Mouse (Mus musculus) intestine, embryonic 15.5 days (tissue): Measurements from ENCODE around the gene Zbtb22. TPM values are rescaled to one million over a fixed set of nuclear protein-coding genes. Genes with fewer than 3 reads are reported as not detected.

Experiments used
- ATAC-seq: fragments of 200-750 bp; cut with Nextera tagmentation; 2 replicates; pipeline ENCODE4 v1.8.0; 2017; ENCODE audit warnings: moderate TSS enrichment, moderate library complexity
- H3K27ac ChIP-seq: fragments of 300-500 bp; sonication (generic); 2 replicates; pipeline ENCODE4 v1.5.1; 2015; ENCODE audit warnings: mild to moderate bottlenecking, inconsistent platforms
- H3K27me3 ChIP-seq: fragments of 300-500 bp; sonication (generic); replicated peaks from 2 replicates; pipeline ENCODE4 v1.6.1; 2015; ENCODE audit warnings: inconsistent platforms
- H3K36me3 ChIP-seq: fragments of 300-500 bp; sonication (generic); 2 replicates; pipeline ENCODE4 v1.6.1; 2015; ENCODE audit warnings: inconsistent platforms
- H3K4me1 ChIP-seq: fragments of 300-500 bp; sonication (generic); replicated peaks from 2 replicates; pipeline ENCODE4 v1.6.1; 2015; ENCODE audit warnings: inconsistent platforms
- H3K4me2 ChIP-seq: fragments of 300-500 bp; sonication (generic); replicated peaks from 2 replicates; pipeline ENCODE4 v1.6.1; 2015; ENCODE audit warnings: mild to moderate bottlenecking, inconsistent platforms
- H3K4me3 ChIP-seq: fragments of 300-500 bp; sonication (generic); replicated peaks from 2 replicates; pipeline ENCODE4 v1.5.1; 2015; ENCODE audit warnings: inconsistent platforms
- H3K9ac ChIP-seq: fragments of 300-500 bp; sonication (generic); 2 replicates; pipeline ENCODE4 v1.6.1; 2015; ENCODE audit warnings: inconsistent platforms
- H3K9me3 ChIP-seq: fragments of 300-500 bp; sonication (generic); 2 replicates; pipeline ENCODE4 v1.6.1; 2016; ENCODE audit warnings: inconsistent platforms
- WGBS: fragments of 180-500 bp; shearing (Covaris S2); methylation state at CpG from one replicate; pipeline ENCODE4 v1.1.7; 2015; 5-methylcytosine and 5-hydroxymethylcytosine counted together
- polyA plus RNA-seq: library from polyadenylated mRNA; unstranded; fragments of >200 nt; fragmentation: Nextera tagmentation; extraction: Ambion mirVana; gene quantifications from 2 replicates; pipeline ENCODE4 v1.2.1, GENCODE M21; 2015

Gene Zbtb22
- polyA plus RNA-seq, 1 experiment from 2014 or later = 14.4 TPM

- WGBS = 60% methylated on average over 37 of the region's 37 CpGs
- Histone ChIP-seq H3K4me2 (peak overlapping the region; percentile 98), H3K27me3 (no peaks in the 10 kb centered on the region), H3K9me3 (no peaks in the 10 kb centered on the region), H3K4me1 (peaks cover 33% of the 10 kb centered on the region), H3K36me3 (peaks cover 23% of the 10 kb centered on the region), H3K4me3 (peak overlapping the region; percentile 65; the same call in 1 of the 2 replicates), H3K9ac (peak overlapping the region; percentile 61; the same call in 1 of the 2 replicates), H3K27ac (peak overlapping the region; percentile 77)
- ATAC-seq = no peak
Measured at GRCm38 (mm10) chr17:33918293-33919203, 2.8 kb downstream of the Zbtb22 start.

- peak overlapping the region; percentile 61 for H3K9ac ChIP-seq
- no peaks in the 10 kb centered on the region for H3K27me3 ChIP-seq
- WGBS = under 1% methylated on average over 52 of the region's 52 CpGs
- no peaks in the 10 kb centered on the region for H3K9me3 ChIP-seq
- peaks cover 14% of the 10 kb centered on the region; the same call in 1 of the 2 replicates for H3K36me3 ChIP-seq
- peak overlapping the region; percentile 98 for H3K4me2 ChIP-seq
- H3K4me3 ChIP-seq = peak overlapping the region; percentile 65
- peaks cover 32% of the 10 kb centered on the region for H3K4me1 ChIP-seq
- H3K27ac ChIP-seq = peak overlapping the region; percentile 77
- ATAC-seq = peak; percentile 55
Measured at GRCm38 (mm10) chr17:33919351-33920281, 3.9 kb downstream of the Zbtb22 start.

GRCm38 (mm10) chr17:33920282-33921097, 4.8 kb downstream of the Zbtb22 start:
- Histone ChIP-seq H3K36me3 (peaks cover 13% of the 10 kb centered on the region), H3K9me3 (no peaks in the 10 kb centered on the region), H3K4me3 (peak overlapping the region; percentile 65), H3K4me1 (peaks cover 26% of the 10 kb centered on the region), H3K27me3 (no peaks in the 10 kb centered on the region), H3K4me2 (peak overlapping the region; percentile 98), H3K9ac (peak overlapping the region; percentile 61), H3K27ac (peak overlapping the region; percentile 77)
- under 1% methylated on average over 36 of the region's 36 CpGs for WGBS
- peak; percentile 20; the same call in 1 of the 2 replicates for ATAC-seq

- Histone ChIP-seq H3K9ac (no peak overlapping the region), H3K4me2 (no peak overlapping the region), H3K9me3 (no peaks in the 10 kb centered on the region), H3K27me3 (no peaks in the 10 kb centered on the region), H3K4me3 (no peak overlapping the region), H3K4me1 (peaks cover 26% of the 10 kb centered on the region), H3K27ac (no peak overlapping the region), H3K36me3 (peaks cover 14% of the 10 kb centered on the region)
- 88% methylated on average over 7 of the region's 7 CpGs for whole genome bisulfite sequencing
- ATAC-seq = no peak
Measured at GRCm38 (mm10) chr17:33921361-33921760, 5.7 kb downstream of the Zbtb22 start.

GRCm38 (mm10) chr17:33924577-33925283, 9.0 kb downstream of the Zbtb22 start:
- H3K27me3 ChIP-seq = no peaks in the 10 kb centered on the region
- H3K4me3 ChIP-seq = no peak overlapping the region
- 82% methylated on average over 10 of the region's 10 CpGs for WGBS
- H3K27ac ChIP-seq = no peak overlapping the region
- no peak overlapping the region for H3K4me2 ChIP-seq
- no peaks in the 10 kb centered on the region for H3K9me3 ChIP-seq
- H3K36me3 ChIP-seq = peaks cover 6% of the 10 kb centered on the region; the same call in 1 of the 2 replicates
- peaks cover 15% of the 10 kb centered on the region; the same call in 1 of the 2 replicates for H3K4me1 ChIP-seq
- ATAC-seq = no peak
- no peak overlapping the region for H3K9ac ChIP-seq

GRCm38 (mm10) chr17:33925406-33926116, 9.9 kb downstream of the Zbtb22 start:
- H3K4me3 ChIP-seq = no peak overlapping the region
- 83% methylated on average over 21 of the region's 21 CpGs for WGBS
- no peak for ATAC-seq

GRCm38 (mm10) chr17:33926207-33926932, 10.7 kb downstream of the Zbtb22 start:
- Histone ChIP-seq H3K27me3 (no peaks in the 10 kb centered on the region), H3K9ac (no peak overlapping the region), H3K4me2 (no peak overlapping the region), H3K9me3 (no peaks in the 10 kb centered on the region), H3K27ac (no peak overlapping the region), H3K4me1 (peaks cover 16% of the 10 kb centered on the region), H3K4me3 (no peak overlapping the region), H3K36me3 (peaks cover 6% of the 10 kb centered on the region; the same call in 1 of the 2 replicates)
- 75% methylated on average over 17 of the region's 17 CpGs for WGBS
- no peak for ATAC-seq

More at GRCm38 (mm10) chr17:33925406-33926116, 9.9 kb downstream of the Zbtb22 start:
- H3K4me1 ChIP-seq = peaks cover 14% of the 10 kb centered on the region; the same call in 1 of the 2 replicates
- H3K27ac ChIP-seq = no peak overlapping the region
- no peaks in the 10 kb centered on the region for H3K9me3 ChIP-seq
- H3K4me2 ChIP-seq = no peak overlapping the region
- no peaks in the 10 kb centered on the region for H3K27me3 ChIP-seq
- H3K9ac ChIP-seq = no peak overlapping the region
- peaks cover 6% of the 10 kb centered on the region; the same call in 1 of the 2 replicates for H3K36me3 ChIP-seq

GRCm38 (mm10) chr17:33928251-33928947, 12.7 kb downstream of the Zbtb22 start:
- Histone ChIP-seq H3K4me3 (peak overlapping the region; percentile 88), H3K4me2 (peak overlapping the region; percentile 97), H3K27ac (no peak overlapping the region), H3K36me3 (peaks cover 15% of the 10 kb centered on the region), H3K27me3 (no peaks in the 10 kb centered on the region), H3K9ac (peak overlapping the region; percentile 86), H3K4me1 (peaks cover 17% of the 10 kb centered on the region), H3K9me3 (no peaks in the 10 kb centered on the region)
- ATAC-seq = no peak
- WGBS = 62% methylated on average over 21 of the region's 21 CpGs

GRCm38 (mm10) chr17:33929371-33930279, 13.9 kb downstream of the Zbtb22 start, which contains the start of gene Rgl2:
Gene Rgl2, plus strand, starts transcription at chr17:33929543.
- Histone ChIP-seq H3K27ac (peak within 1 kb of the TSS; percentile 97), H3K4me3 (peak within 1 kb of the TSS; percentile 88), H3K4me1 (peaks cover 17% of the 10 kb centered on the region), H3K27me3 (no peaks in the 10 kb centered on the region), H3K36me3 (peaks cover 19% of the 10 kb centered on the region), H3K9me3 (no peaks in the 10 kb centered on the region), H3K4me2 (peak within 1 kb of the TSS; percentile 97), H3K9ac (peak within 1 kb of the TSS; percentile 86)
- ATAC-seq = peak; percentile 87
- WGBS = under 1% methylated on average over 77 of the region's 80 CpGs
